Mouse (Mus musculus) adrenal gland, postnatal 25 days (tissue): ENCODE data around the gene Haus3. TPM values are rescaled to one million over a fixed set of nuclear protein-coding genes. Genes with fewer than 3 reads are reported as not detected.

Experiments
- DNase-seq: peaks from one replicate; pipeline ENCODE4 v3.0.0; 2021; ENCODE audit warnings: mixed read lengths
- total RNA-seq: library from RNA; stranded (reverse); gene quantifications from 2 replicates; pipeline ENCODE4 v1.2.3, GENCODE M21; 2021

Gene Haus3
- total RNA-seq, 1 experiment from 2014 or later: 10.1 TPM

DNA sequence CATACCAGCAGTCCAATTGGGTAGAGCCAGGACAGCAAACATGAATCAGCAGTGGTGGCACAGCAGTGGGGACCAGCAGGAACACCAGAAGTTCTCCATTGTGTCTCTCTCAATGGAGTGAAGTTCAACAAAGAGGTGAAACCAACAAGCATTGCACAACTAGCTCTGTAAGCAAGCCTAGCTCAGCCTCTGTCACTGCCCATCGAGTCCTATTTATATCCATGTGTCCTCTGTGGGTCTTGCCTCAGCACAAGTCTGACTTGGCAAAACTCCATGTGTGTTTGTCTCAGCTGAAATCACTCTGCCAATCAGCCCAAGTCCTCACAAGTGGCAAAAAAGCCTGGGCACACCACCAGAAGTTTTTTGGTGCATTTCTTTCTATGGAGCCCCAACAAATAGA lies 63.6 kb downstream of the Haus3 start:
- peak; percentile 2 for DNase-seq

Other genes with a start within 250 kb of the Haus3 start
- 18.7 and 23.8 TPM in 2 replicates for gene Nelfa, start 233.1 kb downstream of the Haus3 start, total RNA-seq
- 7.8 and 21.8 TPM in 2 replicates for gene Gm1673, start 186.1 kb downstream of the Haus3 start, total RNA-seq
- gene Nat8l, start 173.5 kb downstream of the Haus3 start, total RNA-seq: 13.2 and 14.1 TPM in 2 replicates
- gene Poln, start 79 bp downstream of the Haus3 start, total RNA-seq: 9.4 and 13.0 TPM in 2 replicates
- 144 and 161 TPM in 2 replicates for gene Mxd4, start 18.2 kb upstream of the Haus3 start, total RNA-seq
- gene Zfyve28, start 118.9 kb upstream of the Haus3 start, total RNA-seq: 0.70 TPM in 1 of 2 replicates, not detected in the other
- not detected in 2 replicates for gene Cfap99, start 119.1 kb upstream of the Haus3 start, total RNA-seq
- 92.9 and 94.1 TPM in 2 replicates for gene Rnf4, start 166.8 kb upstream of the Haus3 start, total RNA-seq
- 38.0 and 38.3 TPM in 2 replicates for gene Fam193a, start 200.4 kb upstream of the Haus3 start, total RNA-seq